Comparison of ENCODE assay signal across 19 mouse cellular contexts in the genomic region with DNA sequence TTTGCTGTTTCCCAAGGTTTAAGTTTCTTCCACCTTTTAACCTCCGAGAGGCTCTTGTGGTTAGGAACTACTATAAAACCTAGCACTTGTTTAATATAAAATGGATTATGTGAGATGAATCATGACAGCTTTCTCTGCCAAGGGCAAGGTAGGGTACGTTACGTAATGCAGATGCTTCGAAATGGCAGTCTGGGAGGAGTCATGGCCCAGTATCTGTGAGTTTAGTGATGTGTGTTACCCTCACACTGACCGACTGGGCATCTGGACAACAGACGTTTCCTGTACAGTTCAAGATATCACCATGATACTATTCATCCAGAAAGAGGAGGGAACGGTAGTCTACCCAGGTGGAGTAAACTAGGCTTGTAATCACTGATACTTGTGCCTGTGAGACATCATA.
DNase-seq lines count a peak whose midpoint lies in the region; ATAC-seq and TF ChIP-seq lines count a peak whose summit lies in the region.
"Had no signal": no experiment of that assay in that cellular context is flagged by ENCODE, and none has a peak within 500 bp of the region (broad histone marks: within the 10 kb centered on the region; RNA-seq: fewer than 3 reads in every experiment).

No protein-coding gene starts in this region.

- no peaks in the 10 kb centered on the region for H3K9me3 ChIP-seq in neural tube, embryonic 15.5 days (replicated peaks)
- H3K9me3 ChIP-seq in embryonic facial prominence, embryonic 10.5 days: no peaks in the 10 kb centered on the region
- H3K9me3 ChIP-seq in heart, embryonic 11.5 days (replicated peaks; ENCODE audit: control insufficient read depth, low read length): no peaks in the 10 kb centered on the region
- H3K9me3 ChIP-seq: embryonic facial prominence, embryonic 12.5 days; forebrain, embryonic 12.5 days; heart, embryonic 12.5 days; hindbrain, embryonic 10.5 days; intestine, embryonic 15.5 days had no signal

- no peaks in the 10 kb centered on the region for H3K36me3 ChIP-seq in neural tube, embryonic 15.5 days
- H3K36me3 ChIP-seq in embryonic facial prominence, embryonic 10.5 days (replicated peaks): no peaks in the 10 kb centered on the region
- H3K36me3 ChIP-seq in heart, embryonic 11.5 days (ENCODE audit: control insufficient read depth, insufficient read depth, low read length): no peaks in the 10 kb centered on the region
- H3K36me3 ChIP-seq: embryonic facial prominence, embryonic 12.5 days; forebrain, embryonic 12.5 days; heart, embryonic 12.5 days; hindbrain, embryonic 10.5 days; intestine, embryonic 15.5 days had no signal

- no peak for ATAC-seq in neural tube, embryonic 15.5 days (ENCODE audit: low FRiP score)
- no peak for ATAC-seq in heart, embryonic 11.5 days (replicated peaks; ENCODE audit: insufficient number of reproducible peaks, low FRiP score, low TSS enrichment)
- ATAC-seq: forebrain, embryonic 16.5 days; intestine, embryonic 15.5 days had no signal

- H3K27me3 ChIP-seq in neural tube, embryonic 15.5 days (replicated peaks): no peaks in the 10 kb centered on the region
- no peaks in the 10 kb centered on the region for H3K27me3 ChIP-seq in embryonic facial prominence, embryonic 10.5 days (replicated peaks; ENCODE audit: low read depth, poor library complexity, severe bottlenecking)
- H3K27me3 ChIP-seq in heart, embryonic 11.5 days (ENCODE audit: control insufficient read depth, insufficient read depth, low read length): no peaks in the 10 kb centered on the region
- H3K27me3 ChIP-seq: embryonic facial prominence, embryonic 12.5 days; forebrain, embryonic 12.5 days; heart, embryonic 12.5 days; intestine, embryonic 15.5 days had no signal

- no peak for TF ChIP-seq CTCF in gastrocnemius, adult 2 months (IDR thresholded peaks at IDR 0.05)

- H3K4me2 ChIP-seq in neural tube, embryonic 15.5 days: no peak overlapping the region
- H3K4me2 ChIP-seq in heart, embryonic 11.5 days: no peak overlapping the region
- H3K4me2 ChIP-seq: embryonic facial prominence, embryonic 12.5 days; forebrain, embryonic 12.5 days; heart, embryonic 12.5 days; hindbrain, embryonic 14.5 days; intestine, embryonic 15.5 days had no signal

- no peak overlapping the region for H3K9ac ChIP-seq in neural tube, embryonic 15.5 days (replicated peaks)
- no peak overlapping the region for H3K9ac ChIP-seq in heart, embryonic 11.5 days (ENCODE audit: low read depth, low read length)
- H3K9ac ChIP-seq: embryonic facial prominence, embryonic 12.5 days; forebrain, embryonic 12.5 days; heart, embryonic 12.5 days; hindbrain, embryonic 14.5 days; intestine, embryonic 15.5 days had no signal

- intact Hi-C loops in gastrocnemius, adult 2 months (cut with DNase I): no loop called here

- H3K4me3 ChIP-seq in neural tube, embryonic 15.5 days (replicated peaks): no peak overlapping the region
- no peak overlapping the region for H3K4me3 ChIP-seq in embryonic facial prominence, embryonic 10.5 days
- H3K4me3 ChIP-seq in heart, embryonic 11.5 days (ENCODE audit: low read depth, low read length): no peak overlapping the region
- no peak overlapping the region for H3K4me3 ChIP-seq in gastrocnemius, adult 2 months
- H3K4me3 ChIP-seq: embryonic facial prominence, embryonic 12.5 days; forebrain, embryonic 12.5 days; heart, adult 2 months; heart, embryonic 12.5 days; hindbrain, embryonic 10.5 days; intestine, embryonic 15.5 days had no signal

- H3K27ac ChIP-seq in neural tube, embryonic 15.5 days (replicated peaks): no peak overlapping the region
- no peak overlapping the region for H3K27ac ChIP-seq in embryonic facial prominence, embryonic 10.5 days (replicated peaks)
- no peak overlapping the region for H3K27ac ChIP-seq in heart, embryonic 11.5 days (ENCODE audit: low read depth, low read length)
- no peak overlapping the region for H3K27ac ChIP-seq in gastrocnemius, adult 2 months
- H3K27ac ChIP-seq: embryonic facial prominence, embryonic 12.5 days; forebrain, embryonic 12.5 days; heart, adult 2 months; hindbrain, embryonic 10.5 days; hindbrain, embryonic 14.5 days; intestine, embryonic 15.5 days had no signal

- 87% methylated on average over 7 of the region's 7 CpGs for WGBS in neural tube, embryonic 15.5 days
- 68% methylated on average over 7 of the region's 7 CpGs for WGBS in embryonic facial prominence, embryonic 10.5 days
- 64% methylated on average over 7 of the region's 7 CpGs for WGBS in heart, embryonic 11.5 days (ENCODE audit: insufficient replicate concordance)

- peaks cover 9% of the 10 kb centered on the region; the same call in 1 of the 2 replicates for H3K4me1 ChIP-seq in neural tube, embryonic 15.5 days
- H3K4me1 ChIP-seq in embryonic facial prominence, embryonic 10.5 days: peaks cover 16% of the 10 kb centered on the region
- H3K4me1 ChIP-seq in heart, embryonic 11.5 days (ENCODE audit: control insufficient read depth, insufficient read depth, low read length): no peaks in the 10 kb centered on the region
- H3K4me1 ChIP-seq: heart, embryonic 12.5 days; hindbrain, embryonic 10.5 days had no signal

- DNase-seq in neural tube, embryonic 10.5 days (ENCODE audit: extremely low spot score, low spot score): peak; percentile 20
- DNase-seq in embryo, embryonic 10.5 days (ENCODE audit: low spot score): peak; percentile 22
- DNase-seq in embryonic facial prominence, embryonic 10.5 days (ENCODE audit: low spot score): peak; percentile 19
- no peak for DNase-seq in gastrocnemius, adult 2 months
- DNase-seq in adrenal gland, postnatal 10 days: no peak
- DNase-seq: adrenal gland, postnatal 14 days; cerebellum, adult 9-11 months; cerebellum, postnatal 36 days; gastrocnemius, postnatal 14 days; heart, adult 2 months had no signal

Comparison
In these comparisons a context has a peak if more than half of its experiments do, and no peak if none do; other contexts are left out.
1. DNase-seq: peak in neural tube, embryonic 10.5 days (single experiment), embryo, embryonic 10.5 days (single experiment) and embryonic facial prominence, embryonic 10.5 days (single experiment); none in gastrocnemius, adult 2 months (single experiment) and adrenal gland, postnatal 10 days (single experiment).